Mouse (Mus musculus): Measurements from ENCODE around the gene Jdp2.
"Not testable (repeated sequence)": the region's sequence is repeated elsewhere in the genome, so short reads cannot be mapped to it uniquely, and the experiment has no call there.

- not testable (repeated sequence) for TF ChIP-seq CTCF (IDR thresholded peaks at IDR 0.05; ENCODE audit: borderline replicate concordance, insufficient read depth, low read depth, low read length); POLR2A (IDR thresholded peaks at IDR 0.05; ENCODE audit: borderline replicate concordance, insufficient read depth, low read length)
Observed at GRCm38 (mm10) chr12:85662232-85662631, 63.4 kb downstream of the Jdp2 start.
